Mouse (Mus musculus): ENCODE measurements at regions not wholly inside any gene's neighbourhood (a gene's known extent, or its start where the extent isn't known, plus 50 kb on each side); places are given as distances from the start of the nearest gene placed in this dataset.
"Not testable (repeated sequence)": the region's sequence is repeated elsewhere in the genome, so short reads cannot be mapped to it uniquely, and the experiment has no call there.

GRCm38 (mm10) chrX:170735786-170736185 is 63.3 kb downstream of the Asmt start:
- peak in 1 of 2 experiments; percentile 0 for DNase-seq (ENCODE audit: extremely low spot score in 1 of 2, low spot score in 1 of 2)

DNA sequence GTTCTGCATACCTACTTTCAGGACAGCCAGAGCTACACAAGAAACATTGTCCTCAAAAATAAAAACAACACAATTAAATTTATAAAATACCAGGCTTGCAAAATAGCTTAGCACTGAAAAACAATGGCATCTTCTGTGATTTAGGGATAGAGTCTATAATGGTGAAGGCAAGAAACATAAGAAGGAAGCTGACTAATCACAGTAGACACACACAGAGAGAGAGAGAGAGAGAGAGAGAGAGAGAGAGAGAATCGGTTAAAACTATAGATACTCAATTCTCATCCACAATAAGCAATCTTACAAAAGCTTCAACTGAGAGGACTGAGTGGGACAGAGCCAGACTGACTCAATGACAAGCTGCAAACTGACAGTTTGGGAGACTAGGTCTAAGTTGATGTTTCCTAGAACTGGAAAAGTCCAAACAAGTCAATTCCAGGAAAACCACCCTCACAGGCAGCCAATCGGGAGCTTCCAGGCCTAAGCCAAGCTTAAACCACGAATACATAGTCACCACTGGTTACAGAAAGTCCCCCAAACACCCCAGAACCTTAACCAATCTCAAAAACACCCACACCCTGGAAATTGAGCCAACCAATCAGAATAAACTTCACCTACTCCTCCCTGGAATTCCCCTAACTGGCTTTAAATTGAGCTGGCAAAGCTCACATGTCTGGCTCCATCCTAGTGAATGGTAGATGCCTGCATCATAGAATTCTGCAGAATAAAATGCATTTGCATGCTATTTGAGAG is 81.2 kb downstream of the Asmt start:
- DNase-seq (ENCODE audit: extremely low spot score in 1 of 2, low spot score in 1 of 2), result not testable (repeated sequence)
